11 mouse cellular contexts compared by ENCODE assay signal in genomic region chr11:79092802-79093201, GRCm38 (mm10). TPM values are rescaled to one million over a fixed set of nuclear protein-coding genes. Genes with fewer than 3 reads are reported as not detected.
DNase-seq lines count a peak whose midpoint lies in the region; ATAC-seq and TF ChIP-seq lines count a peak whose summit lies in the region.
"Had no signal": no experiment of that assay in that cellular context is flagged by ENCODE, and none has a peak within 500 bp of the region (broad histone marks: within the 10 kb centered on the region; RNA-seq: fewer than 3 reads in every experiment).

No protein-coding gene starts in this region.

- intact Hi-C loops in heart, postnatal 25 days (cut with DNase I) = no loop called here

- no peaks in the 10 kb centered on the region for H3K9me3 ChIP-seq in lung, embryonic 14.5 days (ENCODE audit: low read depth, low read length)
- H3K9me3 ChIP-seq: limb, embryonic 13.5 days; neural tube, embryonic 13.5 days had no signal

- H3K27ac ChIP-seq in lung, embryonic 14.5 days (ENCODE audit: low read depth) = peak overlapping the region; percentile 18; the same call in 1 of the 2 replicates
- H3K27ac ChIP-seq: limb, embryonic 13.5 days; neural tube, embryonic 13.5 days had no signal

- WGBS in lung, embryonic 14.5 days = 46% methylated on average over 7 of the region's 7 CpGs

- no peak overlapping the region for H3K9ac ChIP-seq in lung, embryonic 14.5 days
- H3K9ac ChIP-seq: limb, embryonic 13.5 days; neural tube, embryonic 13.5 days had no signal

- no peak overlapping the region for H3K4me3 ChIP-seq in lung, embryonic 14.5 days (ENCODE audit: low read depth, low read length)
- H3K4me3 ChIP-seq: limb, embryonic 13.5 days; neural tube, embryonic 13.5 days had no signal

- TF ChIP-seq CTCF in lung, embryonic 14.5 days (IDR thresholded peaks at IDR 0.05; ENCODE audit: low read depth) = no peak

- ATAC-seq in lung, embryonic 14.5 days (ENCODE audit: insufficient read depth) = no peak
- ATAC-seq in common myeloid progenitor, adult 5-6 weeks (replicated peaks; ENCODE audit: low read depth, poor library complexity, severe bottlenecking) = peak; percentile 49
- no peak for ATAC-seq in megakaryocyte-erythroid progenitor cell, adult 5-6 weeks (replicated peaks; ENCODE audit: low FRiP score, low TSS enrichment, poor library complexity, severe bottlenecking)

- H3K36me3 ChIP-seq in lung, embryonic 14.5 days (ENCODE audit: insufficient read depth) = no peaks in the 10 kb centered on the region
- H3K36me3 ChIP-seq: limb, embryonic 13.5 days; neural tube, embryonic 13.5 days had no signal

- no peak overlapping the region for H3K4me2 ChIP-seq in lung, embryonic 14.5 days
- H3K4me2 ChIP-seq: limb, embryonic 13.5 days; neural tube, embryonic 13.5 days had no signal

- H3K4me1 ChIP-seq in lung, embryonic 14.5 days (ENCODE audit: insufficient read depth) = peaks cover 46% of the 10 kb centered on the region

- no peaks in the 10 kb centered on the region for H3K27me3 ChIP-seq in lung, embryonic 14.5 days (ENCODE audit: insufficient read depth, low read length)
- H3K27me3 ChIP-seq: limb, embryonic 13.5 days; neural tube, embryonic 13.5 days had no signal

- DNase-seq in heart, adult 11 months = peak; percentile 93
- no peak for DNase-seq in heart, postnatal 25 days (ENCODE audit: low spot score)
- DNase-seq in lung, embryonic 14.5 days = no peak
- no peak for DNase-seq in lung, postnatal 14 days
- DNase-seq in thymus, postnatal 0 days (ENCODE audit: low spot score) = peak; percentile 55
- no peak for DNase-seq in cerebellum, postnatal 14 days
- DNase-seq: gastrocnemius, postnatal 14 days had no signal

RNA-seq across cellular contexts. Expression of gene Ksr1, which starts 53.4 kb away (rescaled TPM):
- 1 to 10 TPM; 7.3 TPM for total RNA-seq in heart, postnatal 25 days (2021)
- 4.0 and 5.1 TPM in 2 replicates for polyA plus RNA-seq in lung, embryonic 14.5 days (2014; fragmentation: Nextera tagmentation; extraction: Ambion mirVana)
- total RNA-seq in common myeloid progenitor, adult 5-6 weeks (2017) = 7.4 and 7.9 TPM in 2 replicates
- polyA plus RNA-seq in thymus, postnatal 0 days (2015; fragmentation: Nextera tagmentation; extraction: Ambion mirVana) = 2.7 and 2.8 TPM in 2 replicates
- total RNA-seq in megakaryocyte-erythroid progenitor cell, adult 5-6 weeks (2014; fragmentation: Nextera tagmentation) = 5.4 and 11.9 TPM in 2 replicates
- total RNA-seq in megakaryocyte-erythroid progenitor cell, adult 5-6 weeks (2017) = 10.6 and 13.6 TPM in 2 replicates

Comparison
In these comparisons a context has a peak if more than half of its experiments do, and no peak if none do; other contexts are left out.
1. DNase-seq: peak in heart, adult 11 months (single experiment) and thymus, postnatal 0 days (single experiment); none in heart, postnatal 25 days (single experiment), lung, embryonic 14.5 days (single experiment), lung, postnatal 14 days (single experiment) and cerebellum, postnatal 14 days (0 of 2).